Mouse (Mus musculus) central nervous system, embryonic 11.5 days (tissue): ENCODE results near the gene Aqp5. TPM values are rescaled to one million over a fixed set of nuclear protein-coding genes. Genes with fewer than 3 reads are reported as not detected.

Source experiments
- polyA plus RNA-seq: library from polyadenylated mRNA; depleted of rRNA; stranded (reverse); fragments of >200 nt; gene quantifications from 2 replicates; pipeline ENCODE4 v1.2.3, GENCODE M21; 2012; rRNA removed

Gene Aqp5
- polyA plus RNA-seq, result 0.32 and 0.52 TPM in 2 replicates

DNA sequence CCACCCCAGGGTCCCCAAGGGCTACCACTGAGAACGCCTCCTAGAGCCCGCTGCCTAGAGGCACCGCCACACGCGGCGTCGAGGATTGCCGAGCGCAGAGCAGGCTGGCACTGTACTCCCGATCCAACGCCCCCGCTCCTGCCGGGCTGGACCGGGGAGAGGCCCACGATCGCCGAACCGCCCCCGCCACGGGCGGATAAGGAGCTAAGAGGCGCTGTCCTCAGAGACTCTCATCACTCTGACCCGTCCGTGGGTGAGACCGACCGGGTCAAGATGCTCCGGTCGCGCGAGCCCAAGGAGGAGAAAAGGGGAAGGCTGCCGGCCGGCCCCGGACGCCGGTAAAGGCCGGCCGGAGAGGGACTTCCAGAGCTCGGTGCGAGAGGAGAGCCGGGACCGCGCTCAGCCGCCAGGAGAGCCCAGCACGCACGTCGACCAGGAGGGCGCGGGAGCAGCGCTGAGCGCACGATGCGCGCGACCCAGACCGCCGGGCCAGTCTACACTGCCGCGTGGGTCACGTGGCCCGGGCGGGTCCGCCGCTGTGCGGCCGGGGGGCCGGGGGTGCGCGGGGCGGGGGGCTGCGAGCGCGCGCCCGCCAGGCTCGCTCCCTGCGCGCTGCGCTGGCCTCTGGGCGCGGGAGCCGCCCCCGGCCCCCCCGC, at the start of gene Aqp5:
Gene Aqp5 (plus strand): TSS at position 354 of the 656 bp plus-strand sequence.

DNA sequence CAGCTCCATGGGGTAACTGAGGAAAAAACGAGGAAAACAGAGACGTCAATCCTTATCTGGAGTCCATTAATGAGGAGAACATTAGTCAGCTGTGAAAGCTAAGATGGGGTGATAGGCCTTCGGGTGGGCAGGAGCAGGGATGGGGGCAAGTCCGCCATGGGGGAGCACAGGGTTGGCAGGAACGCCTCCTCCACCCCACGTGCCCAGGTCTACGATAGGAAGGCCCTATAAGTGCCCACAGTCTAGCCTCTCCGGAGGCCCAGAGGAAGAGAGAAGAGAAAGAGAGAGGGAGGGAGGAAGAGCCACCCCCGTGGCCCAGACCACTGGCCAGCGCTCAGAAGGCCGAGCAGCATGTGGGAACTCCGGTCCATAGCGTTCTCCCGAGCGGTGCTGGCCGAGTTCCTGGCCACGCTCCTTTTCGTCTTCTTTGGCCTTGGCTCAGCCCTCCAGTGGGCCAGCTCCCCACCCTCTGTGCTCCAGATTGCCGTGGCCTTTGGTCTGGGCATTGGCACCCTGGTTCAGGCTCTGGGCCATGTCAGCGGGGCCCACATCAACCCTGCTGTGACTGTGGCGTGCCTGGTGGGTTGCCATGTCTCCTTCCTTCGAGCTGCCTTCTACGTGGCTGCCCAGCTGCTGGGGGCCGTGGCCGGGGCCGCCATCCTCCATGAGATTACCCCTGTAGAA, 11.6 kb upstream of the Aqp5 start, which contains the start of gene Aqp2:
Gene Aqp2 (plus strand): TSS at position 254 of the 684 bp plus-strand sequence.

DNA sequence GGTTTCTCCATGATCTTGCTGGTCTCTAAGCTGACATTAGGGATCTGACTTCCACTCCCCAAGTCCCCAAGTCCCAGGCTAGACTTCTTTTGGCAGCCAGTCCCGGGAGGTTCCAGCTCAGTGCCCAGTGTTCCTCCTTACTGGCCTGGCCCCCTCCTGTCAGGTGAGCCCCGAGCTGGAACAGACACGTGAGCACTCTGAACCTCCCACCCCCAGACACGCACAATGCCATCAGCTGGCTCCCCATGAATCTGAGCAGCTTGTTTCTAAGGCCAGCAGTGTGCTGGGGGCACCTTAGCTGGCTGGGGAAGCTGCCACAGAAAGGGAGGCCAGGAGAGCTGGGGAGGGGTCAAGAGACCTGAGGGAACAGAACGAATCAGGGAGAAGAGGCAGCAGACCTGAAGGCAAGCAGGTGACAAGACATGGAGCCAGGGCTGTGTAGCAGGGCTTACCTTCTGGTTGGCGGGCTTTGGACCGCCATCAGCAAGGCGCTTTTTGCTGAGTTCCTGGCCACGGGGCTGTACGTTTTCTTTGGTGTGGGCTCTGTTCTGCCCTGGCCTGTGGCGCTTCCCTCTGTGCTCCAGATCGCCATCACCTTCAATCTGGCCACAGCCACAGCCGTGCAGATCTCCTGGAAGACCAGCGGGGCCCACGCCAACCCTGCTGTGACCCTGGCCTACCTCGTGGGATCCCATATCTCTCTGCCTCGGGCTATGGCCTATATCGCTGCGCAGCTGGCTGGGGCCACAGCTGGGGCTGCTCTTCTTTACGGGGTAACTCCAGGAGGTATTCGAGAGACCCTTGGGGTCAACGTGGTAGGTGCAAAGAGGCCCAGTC, 10.6 kb downstream of the Aqp5 start, which contains the start of gene Aqp6:
Gene Aqp6 (plus strand): TSS at position 415 of the 837 bp plus-strand sequence.

Other genes starting within 250 kb of the Aqp5 start
- 32.4 and 37.7 TPM in 2 replicates for gene Fmnl3, start 220.3 kb upstream of the Aqp5 start, polyA plus RNA-seq
- 132 and 154 TPM in 2 replicates for gene Tmbim6, start 197.9 kb upstream of the Aqp5 start, polyA plus RNA-seq
- gene Nckap5l, start 133.0 kb upstream of the Aqp5 start, polyA plus RNA-seq, result 18.4 and 28.9 TPM in 2 replicates
- 12.3 and 14.4 TPM in 2 replicates for gene Bcdin3d, start 116.1 kb upstream of the Aqp5 start, polyA plus RNA-seq
- 0.23 and 0.47 TPM in 2 replicates for gene Faim2, start 62.6 kb upstream of the Aqp5 start, polyA plus RNA-seq
- gene Aqp2, start 11.7 kb upstream of the Aqp5 start, polyA plus RNA-seq, result not detected in 2 replicates
- 0.62 and 0.76 TPM in 2 replicates for gene Aqp6, start 10.6 kb downstream of the Aqp5 start, polyA plus RNA-seq
- gene Racgap1, start 60.9 kb downstream of the Aqp5 start, polyA plus RNA-seq, result 157 and 204 TPM in 2 replicates
- gene Asic1, start 79.6 kb downstream of the Aqp5 start, polyA plus RNA-seq, result 21.5 and 24.9 TPM in 2 replicates
- 133 and 136 TPM in 2 replicates for gene Smarcd1, start 111.3 kb downstream of the Aqp5 start, polyA plus RNA-seq
- not detected in 2 replicates for gene Gm17349, start 114.7 kb downstream of the Aqp5 start, polyA plus RNA-seq
- 2.7 and 5.2 TPM in 2 replicates for gene Gpd1, start 126.7 kb downstream of the Aqp5 start, polyA plus RNA-seq
- gene Cox14, start 134.8 kb downstream of the Aqp5 start, polyA plus RNA-seq, result 115 and 116 TPM in 2 replicates
- 51.7 and 60.5 TPM in 2 replicates for gene Cers5, start 182.1 kb downstream of the Aqp5 start, polyA plus RNA-seq